Mouse (Mus musculus) embryonic fibroblast, embryonic 13.5 days (primary cell): ENCODE data around the gene Asic4.
A peak's percentile ranks its signal among the peaks of the same experiment; 100 is the strongest.

Source experiments
- CTCF ChIP-seq: IDR thresholded peaks from 2 replicates; pipeline ENCODE4 v1.5.1; 2011; ENCODE audit warnings: mild to moderate bottlenecking, control low read depth, low read length, moderate library complexity, borderline replicate concordance; ENCODE audit not compliant: insufficient read depth
- POLR2A ChIP-seq: IDR thresholded peaks from 2 replicates; pipeline ENCODE4 v1.6.1; 2011; ENCODE audit warnings: low read depth, mild to moderate bottlenecking, control low read depth, low read length, moderate library complexity

DNA sequence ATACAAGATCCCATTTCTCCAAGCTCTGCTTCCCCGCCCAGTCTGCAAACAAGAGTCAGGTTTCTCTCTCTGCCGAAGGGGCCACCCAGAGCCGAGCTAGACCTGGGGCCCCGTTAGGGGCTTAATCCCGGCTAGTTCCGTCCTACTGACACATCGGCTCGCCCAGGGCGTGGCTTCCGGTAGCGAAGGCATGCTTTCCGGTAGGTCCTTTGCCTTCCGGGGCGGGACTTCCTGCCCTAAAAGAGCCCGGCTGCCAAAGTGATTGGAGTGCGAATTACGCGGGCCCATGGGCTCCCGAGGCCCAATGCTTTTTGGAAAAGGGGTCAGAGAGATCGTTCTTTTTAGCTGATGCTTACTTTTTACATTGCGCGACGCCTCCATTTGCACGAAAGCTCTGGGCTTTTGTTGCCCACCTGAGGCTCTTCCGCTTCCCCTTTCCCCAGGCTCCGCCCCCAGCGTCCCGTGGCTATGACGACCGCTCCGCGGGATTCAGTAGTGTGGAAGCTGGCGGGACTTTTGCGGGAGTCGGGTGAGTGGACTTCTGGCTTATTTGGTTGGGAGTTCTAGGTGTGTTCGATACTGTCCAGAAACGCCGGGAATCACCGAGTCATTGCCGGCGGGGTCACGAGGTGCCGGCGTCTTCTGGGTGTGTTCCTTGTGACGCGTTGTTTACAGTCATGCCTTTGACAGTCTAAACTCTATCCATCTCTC lies 71.2 kb downstream of the Asic4 start, which contains the start of gene Stk11ip:
- TF ChIP-seq POLR2A, result peak; percentile 75
- no peak for TF ChIP-seq CTCF
